Mouse (Mus musculus): ENCODE measurements at regions not wholly inside any gene's neighbourhood (a gene's known extent, or its start where the extent isn't known, plus 50 kb on each side); places are given as distances from the start of the nearest gene placed in this dataset.

DNA sequence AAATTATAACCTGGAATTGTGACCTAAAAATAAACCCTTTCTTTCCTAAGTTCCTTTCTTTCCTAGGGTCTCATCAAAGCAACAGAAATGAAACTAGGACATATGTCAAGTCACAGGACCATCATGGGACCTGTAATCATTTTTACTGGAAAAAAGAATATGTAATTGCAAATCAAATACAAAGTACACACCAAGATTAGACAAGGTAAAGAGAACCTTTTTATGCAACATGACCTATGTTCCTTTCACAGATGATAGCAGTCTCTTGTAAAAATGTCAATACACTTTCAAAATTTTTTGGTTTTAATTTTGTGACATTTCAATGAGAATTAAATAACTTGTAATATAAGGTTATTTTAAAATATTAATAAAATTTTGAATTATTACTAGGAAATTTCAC is 175.7 kb upstream of the A1bg start:
- H3K9me3 ChIP-seq, result no peaks in the 10 kb centered on the region
- H3K4me1 ChIP-seq, result peaks cover 8% of the 10 kb centered on the region
- H3K27me3 ChIP-seq (replicated peaks), result no peaks in the 10 kb centered on the region
- H3K36me3 ChIP-seq (replicated peaks; ENCODE audit: low read length), result no peaks in the 10 kb centered on the region
- no peak for TF ChIP-seq FLI1 (IDR thresholded peaks at IDR 0.05; ENCODE audit: low read length)
- TF ChIP-seq GATA1 (IDR thresholded peaks at IDR 0.05; ENCODE audit: borderline replicate concordance, low read length), result no peak
- no peak overlapping the region for H3K4me3 ChIP-seq (replicated peaks)

DNA sequence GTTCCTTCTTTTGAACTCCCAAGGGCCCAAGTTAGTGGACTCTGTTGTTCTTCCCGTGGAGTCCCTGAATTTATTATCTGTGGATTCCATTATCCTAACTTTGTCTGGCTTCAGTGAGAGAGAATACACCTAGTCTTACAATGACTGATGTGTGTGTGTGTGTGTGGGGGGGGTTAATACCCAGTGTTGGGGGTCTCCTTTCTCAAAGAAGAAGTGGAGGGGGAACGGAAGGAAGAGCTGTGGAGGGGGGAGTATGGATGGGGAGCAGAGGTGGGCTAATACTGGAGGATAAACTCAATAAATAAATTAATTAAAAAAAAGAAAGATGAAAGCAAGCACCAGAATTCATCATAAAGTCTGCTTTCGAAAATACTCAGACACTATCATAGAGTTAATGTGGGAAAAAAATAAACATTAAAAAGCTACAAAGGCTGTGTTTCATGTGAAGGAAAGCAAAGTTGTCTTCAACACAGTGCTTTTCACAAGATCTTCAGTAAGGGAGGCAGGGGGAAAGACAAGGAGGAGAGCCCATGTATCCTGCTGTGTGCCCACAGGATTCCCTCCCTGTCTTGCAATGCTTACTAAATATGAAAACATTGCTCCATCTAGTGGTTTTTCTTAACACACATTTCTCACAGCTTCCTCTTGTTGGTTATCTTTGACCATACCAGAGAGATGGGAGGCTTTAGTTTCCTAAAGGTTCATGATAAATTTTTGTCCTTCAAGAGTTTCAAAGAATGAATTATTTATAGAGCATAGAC is 173.4 kb upstream of the A1bg start:
- Histone ChIP-seq H3K27me3 (replicated peaks) (no peaks in the 10 kb centered on the region), H3K36me3 (replicated peaks; ENCODE audit: low read length) (no peaks in the 10 kb centered on the region), H3K4me3 (replicated peaks) (no peak overlapping the region), H3K4me1 (peaks cover 8% of the 10 kb centered on the region), H3K9me3 (0 out of 2 replicates have a peak, but pooled peaks cover 2% of the 10 kb centered on the region)
- TF ChIP-seq GATA1 (IDR thresholded peaks at IDR 0.05; ENCODE audit: borderline replicate concordance, low read length), result no peak
- no peak for TF ChIP-seq FLI1 (IDR thresholded peaks at IDR 0.05; ENCODE audit: low read length)

DNA sequence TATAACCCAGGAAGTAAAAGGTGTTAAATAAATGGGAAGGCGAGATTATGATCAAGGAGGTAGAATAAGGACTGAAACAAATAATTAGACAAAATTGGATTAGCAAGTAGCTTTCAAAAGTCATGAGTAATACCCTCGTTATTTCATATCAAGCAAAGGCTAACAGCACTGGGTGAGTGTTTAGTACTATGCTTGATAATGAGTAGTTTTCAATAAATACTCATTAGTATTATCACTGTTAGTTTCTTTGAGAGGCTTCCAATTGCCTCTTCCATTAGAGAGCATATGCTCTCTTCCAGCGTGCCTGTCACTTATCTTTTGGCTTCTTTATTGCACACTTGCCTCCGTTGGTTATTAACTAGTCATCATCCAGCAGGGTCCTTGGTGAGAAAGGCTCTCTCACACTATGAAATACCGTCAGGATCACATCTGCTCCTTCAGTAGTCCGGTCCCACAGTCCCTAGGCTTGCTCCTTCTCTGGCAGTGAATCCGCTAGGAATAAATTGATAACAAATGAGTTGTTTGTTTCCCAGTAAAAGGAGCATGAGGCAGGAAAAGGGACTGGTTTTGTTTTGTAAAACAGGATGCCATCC is 132.3 kb upstream of the A1bg start:
- no peaks in the 10 kb centered on the region for H3K9me3 ChIP-seq
- no peaks in the 10 kb centered on the region for H3K36me3 ChIP-seq (replicated peaks; ENCODE audit: low read length)
- TF ChIP-seq GATA1 (IDR thresholded peaks at IDR 0.05; ENCODE audit: borderline replicate concordance, low read length) (no peak), FLI1 (IDR thresholded peaks at IDR 0.05; ENCODE audit: low read length) (no peak)
- H3K27me3 ChIP-seq (replicated peaks), result no peaks in the 10 kb centered on the region
- no peaks in the 10 kb centered on the region for H3K4me1 ChIP-seq
- H3K4me3 ChIP-seq (replicated peaks), result no peak overlapping the region

DNA sequence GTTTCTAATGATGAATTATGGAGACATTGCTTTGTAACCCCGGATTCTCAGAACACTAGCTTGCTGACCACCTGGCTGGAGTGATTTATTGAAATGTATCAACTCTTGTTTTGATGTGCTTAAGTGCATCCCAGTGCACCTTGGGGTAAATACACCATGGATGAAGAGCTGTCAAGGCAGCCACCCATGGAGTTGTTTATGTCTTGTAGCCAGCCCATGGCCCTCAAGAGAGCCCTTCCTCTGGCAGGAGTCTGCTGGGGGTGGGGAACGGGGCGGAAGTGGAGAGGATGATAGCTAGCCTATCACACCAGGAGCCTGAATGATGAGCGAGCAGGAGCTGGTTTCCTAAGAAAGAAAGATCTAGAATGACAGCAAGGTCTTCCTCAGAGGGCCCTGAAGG is 128.6 kb upstream of the A1bg start:
- Histone ChIP-seq H3K4me3 (replicated peaks) (no peak overlapping the region), H3K4me1 (no peaks in the 10 kb centered on the region), H3K36me3 (replicated peaks; ENCODE audit: low read length) (no peaks in the 10 kb centered on the region), H3K27me3 (replicated peaks) (no peaks in the 10 kb centered on the region), H3K9me3 (no peaks in the 10 kb centered on the region)
- TF ChIP-seq FLI1 (IDR thresholded peaks at IDR 0.05; ENCODE audit: low read length), result no peak

DNA sequence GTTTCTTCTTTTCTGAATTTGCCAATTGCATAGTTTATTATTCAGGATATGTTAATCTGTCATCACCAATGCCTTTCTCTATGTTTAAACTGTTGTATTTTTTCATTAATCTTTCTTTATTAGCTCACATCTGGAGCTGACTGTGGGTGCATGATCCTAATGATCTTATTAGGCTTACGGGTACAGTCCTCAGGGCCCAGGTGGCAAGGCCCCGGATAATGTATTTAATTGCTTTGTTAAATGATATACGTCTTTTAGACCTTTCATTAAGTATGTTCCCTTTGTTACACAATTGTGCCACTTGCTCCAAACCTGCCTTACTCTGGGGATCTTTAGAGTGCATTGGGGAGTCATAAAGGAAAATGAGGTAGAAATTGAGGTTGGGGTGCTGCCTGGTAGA is 86.7 kb upstream of the A1bg start:
- no peaks in the 10 kb centered on the region for H3K9me3 ChIP-seq
- TF ChIP-seq GATA1 (IDR thresholded peaks at IDR 0.05; ENCODE audit: borderline replicate concordance, low read length) (no peak), FLI1 (IDR thresholded peaks at IDR 0.05; ENCODE audit: low read length) (no peak)
- no peaks in the 10 kb centered on the region for H3K36me3 ChIP-seq (replicated peaks; ENCODE audit: low read length)
- H3K4me1 ChIP-seq, result peaks cover 10% of the 10 kb centered on the region; the same call in 1 of the 2 replicates
- H3K27me3 ChIP-seq (replicated peaks), result no peaks in the 10 kb centered on the region
- no peak overlapping the region for H3K4me3 ChIP-seq (replicated peaks)

DNA sequence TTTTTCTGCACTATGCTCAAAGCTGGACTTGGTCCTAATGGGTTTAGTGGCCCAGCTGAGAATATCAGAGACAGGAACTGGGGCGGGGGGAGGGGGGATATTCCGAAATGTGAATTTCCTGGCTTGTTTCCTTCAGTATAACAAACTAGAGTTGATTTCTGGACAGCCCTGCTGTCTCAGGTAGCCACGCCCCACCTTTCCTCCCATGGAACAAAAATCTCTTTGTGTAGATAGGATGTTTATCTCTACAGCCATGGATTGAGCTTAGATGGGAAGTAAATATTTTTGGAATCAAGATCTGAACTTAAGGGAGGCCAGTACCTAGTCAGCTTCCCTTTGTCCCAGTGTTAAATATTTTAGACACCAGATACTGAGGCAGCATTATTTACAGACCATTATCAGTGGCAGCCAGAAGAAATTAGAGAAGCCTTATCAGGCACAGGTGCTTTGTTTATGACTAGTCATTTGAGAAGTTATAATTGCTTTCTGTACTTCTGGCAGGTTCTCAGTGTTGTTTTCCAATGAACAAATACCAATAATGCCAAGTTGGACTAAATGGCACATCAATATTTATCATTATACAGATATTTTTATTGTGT is 84.7 kb upstream of the A1bg start:
- H3K36me3 ChIP-seq (replicated peaks; ENCODE audit: low read length), result no peaks in the 10 kb centered on the region
- TF ChIP-seq GATA1 (IDR thresholded peaks at IDR 0.05; ENCODE audit: borderline replicate concordance, low read length) (no peak), FLI1 (IDR thresholded peaks at IDR 0.05; ENCODE audit: low read length) (no peak)
- no peaks in the 10 kb centered on the region for H3K9me3 ChIP-seq
- H3K4me3 ChIP-seq (replicated peaks), result no peak overlapping the region
- peaks cover 10% of the 10 kb centered on the region; the same call in 1 of the 2 replicates for H3K4me1 ChIP-seq
- no peaks in the 10 kb centered on the region for H3K27me3 ChIP-seq (replicated peaks)

DNA sequence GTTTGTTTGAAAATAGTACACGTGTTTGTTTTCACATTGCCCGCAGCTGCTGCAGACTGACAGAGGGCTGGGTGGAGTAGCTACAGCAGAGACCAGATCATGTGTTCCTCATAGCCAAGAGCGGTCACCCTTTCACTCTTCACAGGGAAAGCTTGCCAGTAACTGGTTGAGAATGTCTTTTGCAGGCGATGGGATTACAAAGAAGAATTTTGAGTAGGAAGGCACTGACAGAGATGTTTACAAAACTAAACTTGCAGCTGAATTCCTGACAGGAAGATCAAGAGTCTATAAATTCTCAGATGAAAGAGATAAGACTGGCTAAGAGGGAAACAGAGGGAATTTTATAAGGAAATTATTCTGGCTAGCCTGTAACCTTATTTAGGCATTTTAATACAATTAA is 83.8 kb upstream of the A1bg start:
- Histone ChIP-seq H3K36me3 (replicated peaks; ENCODE audit: low read length) (no peaks in the 10 kb centered on the region), H3K27me3 (replicated peaks) (no peaks in the 10 kb centered on the region), H3K4me1 (peaks cover 10% of the 10 kb centered on the region; the same call in 1 of the 2 replicates)

DNA sequence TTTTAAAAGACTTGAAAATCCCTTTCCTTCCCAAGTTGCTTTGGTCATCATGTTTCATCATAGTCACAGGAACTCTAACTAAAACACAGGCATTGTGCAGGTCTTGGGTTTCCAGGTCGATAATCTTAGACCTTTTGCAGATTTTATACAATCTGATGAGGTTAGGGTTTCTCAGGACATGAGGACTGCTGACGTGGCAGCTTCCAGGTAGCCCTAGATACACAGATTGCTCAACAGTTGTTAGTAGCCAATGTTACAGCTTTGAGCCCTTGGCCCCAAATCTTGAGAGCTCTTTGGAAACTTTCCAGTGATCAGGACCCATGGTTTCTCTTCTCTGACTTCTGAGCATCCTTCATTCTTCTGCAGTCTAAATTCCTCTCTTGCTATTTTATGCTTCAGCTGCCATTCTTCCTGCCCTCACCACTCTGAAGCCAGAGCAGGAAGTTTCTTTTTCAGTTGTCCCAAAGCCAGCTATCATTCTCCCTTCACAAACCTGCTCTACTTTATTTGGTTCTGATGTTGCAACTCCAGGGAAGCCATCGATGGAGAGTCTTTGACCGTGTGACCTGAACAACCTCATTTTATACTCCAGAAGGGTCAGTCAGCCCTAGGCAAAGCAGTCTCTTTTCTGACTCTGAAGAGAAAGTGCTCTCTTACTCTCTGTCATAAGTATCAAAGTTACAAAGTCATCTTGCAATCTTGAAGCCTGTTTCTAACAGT is 71.3 kb upstream of the A1bg start:
- H3K4me3 ChIP-seq (replicated peaks), result no peak overlapping the region
- no peaks in the 10 kb centered on the region for H3K36me3 ChIP-seq (replicated peaks; ENCODE audit: low read length)
- no peaks in the 10 kb centered on the region for H3K4me1 ChIP-seq
- 0 out of 2 replicates have a peak, but pooled peaks cover 5% of the 10 kb centered on the region for H3K9me3 ChIP-seq
- no peak for TF ChIP-seq GATA1 (IDR thresholded peaks at IDR 0.05; ENCODE audit: borderline replicate concordance, low read length)
- no peak for TF ChIP-seq FLI1 (IDR thresholded peaks at IDR 0.05; ENCODE audit: low read length)
- no peaks in the 10 kb centered on the region for H3K27me3 ChIP-seq (replicated peaks)

More for the DNA sequence above, 83.8 kb upstream of the A1bg start:
- Histone ChIP-seq H3K9me3 (no peaks in the 10 kb centered on the region), H3K4me3 (replicated peaks) (no peak overlapping the region)
- no peak for TF ChIP-seq GATA1 (IDR thresholded peaks at IDR 0.05; ENCODE audit: borderline replicate concordance, low read length)
- no peak for TF ChIP-seq FLI1 (IDR thresholded peaks at IDR 0.05; ENCODE audit: low read length)

DNA sequence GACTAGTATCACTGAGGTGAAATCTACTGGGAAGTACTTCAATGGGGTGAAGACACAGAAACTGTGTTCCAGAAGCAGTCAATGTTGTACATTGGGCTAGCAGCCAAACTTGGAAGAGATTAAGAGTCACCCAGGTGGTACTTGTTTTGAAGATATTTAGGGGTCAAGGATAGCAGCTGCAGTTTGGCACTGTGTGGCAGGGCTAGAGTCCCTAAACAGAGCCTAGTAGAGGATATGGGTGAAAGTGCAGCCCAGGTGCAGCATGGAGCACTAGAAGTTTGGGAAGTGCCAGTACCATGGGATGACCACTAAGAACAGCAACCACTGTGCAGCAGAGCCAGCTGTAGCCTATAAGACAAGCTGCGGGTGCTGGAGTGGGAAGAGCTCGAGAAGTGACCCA is 70.6 kb upstream of the A1bg start:
- H3K27me3 ChIP-seq (replicated peaks), result no peaks in the 10 kb centered on the region
- no peaks in the 10 kb centered on the region for H3K36me3 ChIP-seq (replicated peaks; ENCODE audit: low read length)
- H3K4me3 ChIP-seq (replicated peaks), result no peak overlapping the region
- no peaks in the 10 kb centered on the region for H3K4me1 ChIP-seq
- TF ChIP-seq FLI1 (IDR thresholded peaks at IDR 0.05; ENCODE audit: low read length), result no peak
- no peak for TF ChIP-seq GATA1 (IDR thresholded peaks at IDR 0.05; ENCODE audit: borderline replicate concordance, low read length)
- H3K9me3 ChIP-seq, result 0 out of 2 replicates have a peak, but pooled peaks cover 5% of the 10 kb centered on the region

Measured in megakaryocyte, embryonic 14.5 days (primary cell).